Mouse (Mus musculus) ES-E14 (cell line): Measurements from ENCODE around the gene Rnf207.

Source experiments
- HCFC1 ChIP-seq: IDR thresholded peaks from 2 replicates; pipeline ENCODE4 v1.6.1; 2012; ENCODE audit warnings: low read length, inconsistent platforms, borderline replicate concordance; ENCODE audit not compliant: insufficient read depth
- MAFK ChIP-seq: IDR thresholded peaks from 2 replicates; pipeline ENCODE4 v1.6.1; 2014; ENCODE audit warnings: mild to moderate bottlenecking, low read depth, low read length, inconsistent platforms; ENCODE audit not compliant: insufficient read depth
- ZC3H11A ChIP-seq: IDR thresholded peaks from 2 replicates; pipeline ENCODE4 v1.6.1; 2012; ENCODE audit warnings: low read depth, mild to moderate bottlenecking, inconsistent platforms, low read length, borderline replicate concordance
- ZNF384 ChIP-seq: IDR thresholded peaks from 2 replicates; pipeline ENCODE4 v1.6.1; 2012; ENCODE audit warnings: low read depth, low read length, inconsistent platforms

- TF ChIP-seq HCFC1 (no peak), MAFK (no peak), ZC3H11A (no peak), ZNF384 (no peak)
These were observed 1.2 kb downstream of the Rnf207 start for GRCm38 (mm10) chr4:152317631-152318033.
